Mouse (Mus musculus): ENCODE results near the gene Paxbp1. TPM values are rescaled to one million over a fixed set of nuclear protein-coding genes. Genes with fewer than 3 reads are reported as not detected.

The Paxbp1 gene
- polyA plus RNA-seq, 1 experiment from 2014 or later = 52.5 TPM

DNA sequence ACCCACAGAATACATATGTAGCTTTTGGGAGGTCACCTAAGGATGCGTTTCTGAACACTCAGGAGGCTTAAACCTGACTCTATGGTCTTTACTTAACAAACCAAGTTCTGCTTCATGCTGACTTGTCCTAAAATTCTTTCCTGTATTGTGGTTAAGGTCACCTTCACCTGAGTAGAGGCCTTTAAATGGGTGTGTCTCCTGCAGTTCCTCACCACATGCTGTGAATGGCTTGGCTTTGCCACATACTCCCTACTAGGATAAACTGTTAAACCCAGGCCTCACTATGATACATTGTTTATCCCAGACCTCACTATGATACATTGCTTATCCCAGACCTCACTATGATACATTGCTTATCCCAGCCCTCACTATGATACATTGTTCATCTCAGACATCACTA is 27.9 kb upstream of the Paxbp1 start:
- Histone ChIP-seq H3K4me2 (no peak overlapping the region), H3K36me3 (no peaks in the 10 kb centered on the region), H3K9me3 (replicated peaks) (no peaks in the 10 kb centered on the region), H3K27me3 (replicated peaks) (peaks cover 24% of the 10 kb centered on the region), H3K9ac (no peak overlapping the region), H3K27ac (ENCODE audit: poor library complexity, severe bottlenecking) (no peak overlapping the region), H3K4me1 (replicated peaks) (peaks cover 8% of the 10 kb centered on the region), H3K4me3 (no peak overlapping the region)
- ATAC-seq (ENCODE audit: insufficient number of reproducible peaks, low FRiP score) = no peak
- 91% methylated on average over 1 of the region's 1 CpGs for WGBS

DNA sequence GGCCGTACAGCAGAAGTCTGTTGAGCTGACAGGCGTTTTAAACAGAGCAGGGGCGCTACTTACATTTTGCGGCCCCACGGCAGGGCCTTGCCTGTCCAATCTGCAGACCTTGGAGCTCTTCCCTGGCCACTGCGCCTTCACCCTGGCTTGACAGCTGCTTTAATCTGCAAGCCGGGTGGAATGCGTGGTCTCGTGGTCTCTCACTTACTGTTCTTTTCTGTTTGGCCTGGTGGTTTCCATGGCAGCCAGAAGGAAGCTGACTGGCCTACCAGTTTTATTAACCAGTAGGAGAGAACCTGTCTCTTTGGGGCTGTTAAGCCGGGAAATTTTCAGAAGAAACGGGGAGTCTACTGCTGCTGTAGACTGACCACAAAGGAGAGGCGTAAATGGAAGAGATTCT is 24.6 kb upstream of the Paxbp1 start:
- Histone ChIP-seq H3K4me3 (no peak overlapping the region), H3K27ac (ENCODE audit: poor library complexity, severe bottlenecking) (no peak overlapping the region), H3K9me3 (replicated peaks) (no peaks in the 10 kb centered on the region), H3K4me2 (peak overlapping the region; percentile 35; the same call in 1 of the 2 replicates), H3K36me3 (no peaks in the 10 kb centered on the region), H3K4me1 (replicated peaks) (peaks cover 8% of the 10 kb centered on the region), H3K9ac (no peak overlapping the region), H3K27me3 (replicated peaks) (peaks cover 30% of the 10 kb centered on the region)
- 28% methylated on average over 12 of the region's 12 CpGs for WGBS
- ATAC-seq (ENCODE audit: insufficient number of reproducible peaks, low FRiP score) = no peak

DNA sequence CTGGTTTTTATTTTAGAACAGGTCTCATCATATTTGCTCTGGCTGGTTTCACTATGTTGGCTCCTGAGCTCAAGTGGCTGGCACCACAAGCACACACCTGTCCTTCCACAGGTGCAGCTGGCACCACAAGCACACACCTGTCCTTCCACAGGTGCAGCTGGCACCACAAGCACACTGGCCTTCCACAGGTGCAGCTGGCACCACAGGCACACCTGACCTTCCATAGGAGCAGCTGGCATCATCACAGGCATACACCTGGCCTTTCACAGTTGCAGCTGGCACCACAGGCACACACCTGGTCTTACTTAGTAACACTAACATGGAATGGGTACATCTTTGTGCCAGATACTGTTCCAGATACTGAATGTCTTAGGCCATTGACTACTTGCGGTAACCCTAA is 22.8 kb upstream of the Paxbp1 start:
- 91% methylated on average over 1 of the region's 1 CpGs for WGBS
- Histone ChIP-seq H3K27ac (ENCODE audit: poor library complexity, severe bottlenecking) (no peak overlapping the region), H3K36me3 (no peaks in the 10 kb centered on the region), H3K27me3 (replicated peaks) (peaks cover 28% of the 10 kb centered on the region), H3K4me3 (no peak overlapping the region), H3K4me2 (no peak overlapping the region), H3K9ac (no peak overlapping the region), H3K4me1 (replicated peaks) (peaks cover 8% of the 10 kb centered on the region), H3K9me3 (replicated peaks) (no peaks in the 10 kb centered on the region)
- no peak for ATAC-seq (ENCODE audit: insufficient number of reproducible peaks, low FRiP score)

DNA sequence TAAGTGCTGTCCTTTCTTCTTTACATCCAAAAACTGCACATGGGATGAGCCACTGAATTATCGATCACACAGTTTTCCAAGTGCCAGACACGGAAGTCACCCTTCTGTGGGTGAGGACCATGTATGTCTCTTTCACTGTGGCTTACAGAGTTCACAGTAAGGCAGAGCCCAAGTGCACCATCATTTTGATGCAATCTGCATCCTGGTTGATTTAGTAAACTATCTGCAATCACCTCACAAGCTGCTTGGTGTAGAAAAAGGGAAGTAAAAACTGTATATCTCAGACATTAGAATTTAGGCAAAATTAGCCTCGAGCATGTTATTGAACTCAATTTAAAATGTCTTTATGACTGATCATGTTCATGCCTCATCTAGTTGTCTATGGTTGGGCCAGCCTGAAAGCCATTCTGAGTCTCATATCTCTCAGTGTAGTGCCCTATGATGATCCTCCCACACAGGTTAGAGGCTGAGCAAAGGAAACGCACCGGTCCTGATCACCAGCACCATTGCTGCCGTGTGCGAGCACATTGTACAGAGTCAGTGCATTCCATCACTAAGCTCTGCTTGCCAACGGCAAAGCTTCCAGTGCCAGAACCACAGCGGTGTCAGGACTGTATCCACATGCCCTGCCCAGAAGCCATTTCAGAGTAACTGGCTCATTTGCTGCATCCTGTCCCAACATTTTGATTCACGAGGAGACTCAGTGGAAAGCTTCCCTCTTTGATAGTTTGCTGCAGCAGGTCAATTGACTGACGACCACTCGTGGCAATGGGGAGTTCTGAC is 20.4 kb upstream of the Paxbp1 start:
- Histone ChIP-seq H3K9ac (no peak overlapping the region), H3K36me3 (no peaks in the 10 kb centered on the region), H3K27ac (ENCODE audit: poor library complexity, severe bottlenecking) (no peak overlapping the region), H3K4me3 (no peak overlapping the region), H3K9me3 (replicated peaks) (no peaks in the 10 kb centered on the region), H3K4me2 (no peak overlapping the region), H3K27me3 (replicated peaks) (peaks cover 11% of the 10 kb centered on the region), H3K4me1 (replicated peaks) (peaks cover 8% of the 10 kb centered on the region)
- no peak for ATAC-seq (ENCODE audit: insufficient number of reproducible peaks, low FRiP score)
- WGBS = 80% methylated on average over 12 of the region's 12 CpGs

DNA sequence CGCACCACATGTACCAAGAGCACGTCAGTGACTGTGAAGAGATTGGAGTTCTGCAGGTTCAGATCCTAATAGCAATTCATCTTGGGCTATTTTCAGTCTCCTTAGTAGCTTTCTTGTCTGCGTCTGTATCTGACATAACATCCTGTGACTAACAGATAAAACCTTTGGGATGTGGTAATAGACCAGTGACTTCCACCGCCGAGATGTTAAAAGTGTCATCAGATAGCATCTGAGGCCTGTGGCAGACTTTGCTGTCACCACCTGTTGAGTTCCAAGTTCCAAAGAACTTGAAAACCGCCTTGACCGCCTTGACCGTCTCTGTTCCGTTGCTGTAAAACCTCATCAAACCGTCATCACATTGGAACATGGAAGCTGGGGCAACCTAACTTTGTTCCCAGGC is 19.4 kb upstream of the Paxbp1 start:
- no peak overlapping the region for H3K27ac ChIP-seq (ENCODE audit: poor library complexity, severe bottlenecking)
- no peak overlapping the region for H3K9ac ChIP-seq
- 68% methylated on average over 10 of the region's 10 CpGs for WGBS
- H3K4me1 ChIP-seq (replicated peaks) = peaks cover 2% of the 10 kb centered on the region
- no peaks in the 10 kb centered on the region for H3K9me3 ChIP-seq (replicated peaks)
- H3K4me3 ChIP-seq = no peak overlapping the region
- no peaks in the 10 kb centered on the region for H3K36me3 ChIP-seq
- no peak for ATAC-seq (ENCODE audit: insufficient number of reproducible peaks, low FRiP score)
- peaks cover 11% of the 10 kb centered on the region for H3K27me3 ChIP-seq (replicated peaks)
- H3K4me2 ChIP-seq = no peak overlapping the region

DNA sequence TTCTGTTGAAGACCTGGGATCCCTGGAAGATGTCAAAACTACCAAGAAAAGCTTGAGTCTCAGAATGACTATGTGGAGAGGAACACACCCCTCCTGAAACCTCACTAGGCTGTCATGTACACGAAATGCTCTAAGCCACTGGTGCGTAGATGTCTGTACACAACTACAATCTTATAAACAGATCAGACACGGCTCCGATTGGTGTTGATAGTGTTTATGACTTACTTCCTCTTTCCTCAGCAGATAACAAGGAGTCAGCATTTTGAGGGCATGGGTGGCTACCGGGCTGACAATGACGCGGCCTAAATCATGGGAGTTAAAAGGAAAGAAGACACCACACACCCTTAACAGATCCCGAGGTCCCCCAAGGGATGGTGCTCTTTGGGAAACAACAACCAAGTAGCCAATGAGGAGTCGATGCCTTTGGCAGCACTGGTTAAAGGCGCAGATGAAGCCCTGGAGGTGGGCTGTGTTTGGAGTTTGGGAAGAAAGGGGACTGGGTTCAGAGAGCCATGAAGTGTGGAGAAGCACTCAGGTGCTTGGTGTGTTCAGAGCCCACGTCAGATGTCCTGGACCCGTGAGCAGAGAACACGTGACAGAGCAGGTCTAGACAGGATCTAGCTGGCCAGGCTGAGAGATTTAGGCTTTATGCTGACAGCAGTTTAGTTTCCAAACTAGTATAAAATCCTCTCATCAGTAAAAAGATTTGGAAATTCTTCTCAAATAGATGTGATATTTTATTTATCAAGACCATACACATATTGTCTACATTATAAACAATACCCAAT is 17.4 kb upstream of the Paxbp1 start:
- Histone ChIP-seq H3K9ac (no peak overlapping the region), H3K9me3 (replicated peaks) (no peaks in the 10 kb centered on the region), H3K4me2 (no peak overlapping the region), H3K27ac (ENCODE audit: poor library complexity, severe bottlenecking) (no peak overlapping the region), H3K27me3 (replicated peaks) (peaks cover 12% of the 10 kb centered on the region; the same call in 1 of the 2 replicates), H3K36me3 (no peaks in the 10 kb centered on the region), H3K4me3 (no peak overlapping the region), H3K4me1 (replicated peaks) (peaks cover 6% of the 10 kb centered on the region; the same call in 1 of the 2 replicates)
- ATAC-seq (ENCODE audit: insufficient number of reproducible peaks, low FRiP score) = no peak
- WGBS = 72% methylated on average over 13 of the region's 13 CpGs

DNA sequence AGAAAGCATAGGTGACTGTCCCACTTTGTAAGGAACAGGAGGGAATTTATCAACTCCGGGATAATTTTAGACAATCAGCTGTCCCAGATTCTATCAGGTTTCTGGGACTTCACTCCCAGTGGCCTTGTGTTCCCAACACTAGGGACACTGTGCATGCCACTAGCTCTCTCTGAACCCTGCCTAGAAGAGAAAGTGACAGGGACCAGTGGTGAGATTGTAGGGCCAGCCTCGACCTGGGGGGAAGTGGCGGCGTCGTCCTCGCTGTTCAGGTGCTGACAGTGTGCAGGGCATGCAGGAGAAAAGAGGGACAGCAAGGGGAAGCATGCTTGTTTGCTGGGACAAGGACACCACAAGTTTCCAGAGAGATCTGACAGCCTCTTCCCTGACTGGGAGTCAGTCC is 13.4 kb upstream of the Paxbp1 start:
- peaks cover 14% of the 10 kb centered on the region for H3K4me1 ChIP-seq (replicated peaks)
- no peak overlapping the region for H3K27ac ChIP-seq (ENCODE audit: poor library complexity, severe bottlenecking)
- no peak for ATAC-seq (ENCODE audit: insufficient number of reproducible peaks, low FRiP score)
- H3K36me3 ChIP-seq = no peaks in the 10 kb centered on the region
- no peak overlapping the region for H3K9ac ChIP-seq
- 39% methylated on average over 6 of the region's 6 CpGs for WGBS
- no peak overlapping the region for H3K4me2 ChIP-seq
- no peak overlapping the region for H3K4me3 ChIP-seq
- peaks cover 5% of the 10 kb centered on the region; the same call in 1 of the 2 replicates for H3K27me3 ChIP-seq (replicated peaks)
- H3K9me3 ChIP-seq (replicated peaks) = no peaks in the 10 kb centered on the region

DNA sequence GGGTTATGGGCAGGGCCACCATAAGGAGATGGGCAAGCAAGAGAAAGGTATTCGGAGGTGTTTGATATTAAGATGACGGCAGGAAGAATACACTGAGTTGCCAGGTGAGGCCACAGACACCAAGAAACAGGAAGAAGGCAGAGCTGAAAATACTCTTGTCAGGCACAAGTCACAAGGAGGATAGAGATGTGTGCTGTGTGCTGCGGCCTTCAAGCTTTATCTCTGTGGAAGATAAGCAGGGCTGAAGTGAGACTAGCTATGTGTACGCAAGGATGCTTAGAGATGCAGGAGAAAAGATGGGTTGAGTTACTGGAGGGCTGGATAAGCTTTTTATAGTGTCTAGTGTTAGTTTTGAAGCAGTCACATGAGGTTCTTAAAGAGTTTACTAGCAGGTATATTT is 12.9 kb upstream of the Paxbp1 start:
- Histone ChIP-seq H3K36me3 (no peaks in the 10 kb centered on the region), H3K27ac (ENCODE audit: poor library complexity, severe bottlenecking) (no peak overlapping the region), H3K9me3 (replicated peaks) (no peaks in the 10 kb centered on the region), H3K4me3 (no peak overlapping the region), H3K4me2 (no peak overlapping the region), H3K4me1 (replicated peaks) (peaks cover 14% of the 10 kb centered on the region), H3K27me3 (replicated peaks) (peaks cover 5% of the 10 kb centered on the region; the same call in 1 of the 2 replicates), H3K9ac (no peak overlapping the region)
- WGBS = 50% methylated on average over 4 of the region's 4 CpGs
- ATAC-seq (ENCODE audit: insufficient number of reproducible peaks, low FRiP score) = no peak

DNA sequence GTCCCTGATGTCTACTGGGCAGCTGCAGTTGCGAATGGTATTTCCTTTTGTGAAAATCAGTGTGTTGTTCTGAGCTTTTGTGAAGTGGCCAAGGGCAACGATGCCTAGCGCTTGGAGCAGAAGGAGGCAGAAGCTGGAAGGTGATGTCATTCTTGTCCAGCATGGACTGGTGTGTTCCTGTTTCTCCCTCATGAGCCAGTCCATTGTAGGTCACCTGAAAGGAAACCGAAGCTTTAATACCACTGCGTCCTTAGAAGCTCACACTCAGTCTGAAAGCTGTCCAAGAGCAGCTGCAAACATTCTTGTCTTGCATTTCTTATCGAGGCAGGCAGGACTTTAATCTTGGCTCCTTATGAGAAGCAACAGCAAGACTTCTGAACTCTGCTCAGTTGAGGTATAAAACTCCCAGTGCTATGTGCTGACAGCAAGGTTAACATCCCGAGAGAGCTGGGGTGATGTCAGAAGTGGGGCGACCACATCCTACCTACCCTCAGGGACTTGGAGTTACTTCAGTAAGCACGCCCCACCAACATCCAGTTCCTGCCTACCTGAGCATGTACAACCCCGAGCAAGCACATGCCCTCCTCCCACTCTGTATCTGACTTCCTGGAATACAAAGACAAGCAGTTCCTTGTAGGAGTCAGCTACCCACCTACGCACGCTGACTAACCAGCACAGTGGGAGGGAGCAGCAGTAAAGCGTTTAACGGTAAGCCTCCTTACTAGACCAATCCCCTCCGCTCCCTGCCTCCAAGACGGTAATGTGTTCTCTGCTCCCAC is 11.9 kb upstream of the Paxbp1 start:
- H3K9me3 ChIP-seq (replicated peaks) = no peaks in the 10 kb centered on the region
- no peak overlapping the region for H3K9ac ChIP-seq
- peak overlapping the region; percentile 26 for H3K4me2 ChIP-seq
- H3K4me3 ChIP-seq = no peak overlapping the region
- no peaks in the 10 kb centered on the region for H3K36me3 ChIP-seq
- H3K27me3 ChIP-seq (replicated peaks) = peaks cover 5% of the 10 kb centered on the region; the same call in 1 of the 2 replicates
- peaks cover 14% of the 10 kb centered on the region for H3K4me1 ChIP-seq (replicated peaks)
- ATAC-seq (ENCODE audit: insufficient number of reproducible peaks, low FRiP score) = 0 out of 2 replicates have a peak, but pooled peaks have one; percentile 57
- 49% methylated on average over 16 of the region's 16 CpGs for WGBS
- peak overlapping the region; percentile 44 for H3K27ac ChIP-seq (ENCODE audit: poor library complexity, severe bottlenecking)

DNA sequence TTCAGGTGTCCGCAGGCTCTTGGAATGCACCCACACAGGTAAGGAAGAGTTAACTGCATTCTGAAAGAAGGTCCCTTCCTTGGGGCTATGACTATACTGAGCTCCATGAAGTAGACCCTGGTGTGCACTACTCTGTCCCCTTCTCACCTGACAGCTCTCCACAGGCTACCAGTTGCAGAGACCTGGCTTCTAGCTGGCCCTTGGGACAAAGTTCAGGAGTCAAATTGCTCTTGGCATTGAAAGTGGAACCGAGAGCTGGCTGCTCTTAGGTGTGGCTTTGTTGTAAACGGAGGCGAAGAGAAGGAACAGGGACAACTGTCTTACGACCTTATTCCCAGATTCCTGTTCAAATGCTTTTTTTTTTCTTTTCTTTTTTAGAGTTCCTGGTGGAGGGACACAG is 10.8 kb upstream of the Paxbp1 start:
- WGBS = 77% methylated on average over 5 of the region's 5 CpGs
- Histone ChIP-seq H3K36me3 (no peaks in the 10 kb centered on the region), H3K4me2 (no peak overlapping the region), H3K4me3 (no peak overlapping the region), H3K27ac (ENCODE audit: poor library complexity, severe bottlenecking) (no peak overlapping the region), H3K27me3 (replicated peaks) (peaks cover 5% of the 10 kb centered on the region; the same call in 1 of the 2 replicates), H3K9ac (no peak overlapping the region), H3K9me3 (replicated peaks) (no peaks in the 10 kb centered on the region), H3K4me1 (replicated peaks) (peaks cover 14% of the 10 kb centered on the region)
- ATAC-seq (ENCODE audit: insufficient number of reproducible peaks, low FRiP score) = no peak

DNA sequence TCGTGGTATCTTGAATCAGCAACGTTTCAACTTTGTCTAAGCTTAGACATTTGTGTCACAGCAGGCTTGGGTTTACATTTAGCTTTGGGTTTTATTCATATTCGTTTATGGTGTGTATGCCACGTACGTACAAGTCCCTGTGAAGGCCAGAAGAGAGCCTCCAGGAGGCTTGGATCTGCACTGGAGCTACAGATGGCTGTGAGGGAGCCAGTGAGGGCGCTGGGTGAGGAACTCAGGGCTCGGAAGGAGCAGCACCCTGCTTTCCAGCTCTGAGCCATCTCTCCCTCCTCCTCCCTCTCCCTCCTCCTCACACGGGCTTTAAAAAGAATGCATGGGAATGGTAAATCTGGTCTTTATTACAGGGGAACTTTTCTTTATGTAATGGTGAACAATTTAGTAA is 9.3 kb upstream of the Paxbp1 start:
- H3K27me3 ChIP-seq (replicated peaks) = 0 out of 2 replicates have a peak, but pooled peaks cover 9% of the 10 kb centered on the region
- WGBS = 60% methylated on average over 8 of the region's 8 CpGs
- no peak overlapping the region for H3K4me3 ChIP-seq
- peaks cover 14% of the 10 kb centered on the region for H3K4me1 ChIP-seq (replicated peaks)
- no peak overlapping the region for H3K27ac ChIP-seq (ENCODE audit: poor library complexity, severe bottlenecking)
- no peak overlapping the region for H3K4me2 ChIP-seq
- no peak for ATAC-seq (ENCODE audit: insufficient number of reproducible peaks, low FRiP score)
- no peak overlapping the region for H3K9ac ChIP-seq
- H3K36me3 ChIP-seq = no peaks in the 10 kb centered on the region
- no peaks in the 10 kb centered on the region for H3K9me3 ChIP-seq (replicated peaks)

All from heart, embryonic 12.5 days (tissue).